ENCODE assay signal across 9 mouse cellular contexts in genomic region chr6:77628573-77629192, GRCm38 (mm10).
DNase-seq lines count a peak whose midpoint lies in the region; ATAC-seq lines count a peak whose summit lies in the region.
"Had no signal": no experiment of that assay in that cellular context is flagged by ENCODE, and none has a peak within 500 bp of the region (broad histone marks: within the 10 kb centered on the region; RNA-seq: fewer than 3 reads in every experiment).

No protein-coding gene starts in this region.

- no peak overlapping the region for H3K27ac ChIP-seq in hindbrain, embryonic 11.5 days (ENCODE audit: low read depth, low read length)
- H3K27ac ChIP-seq in hindbrain, embryonic 10.5 days: no peak overlapping the region
- H3K27ac ChIP-seq in forebrain, embryonic 13.5 days: no peak overlapping the region

- H3K4me3 ChIP-seq in hindbrain, embryonic 11.5 days (ENCODE audit: low read depth, low read length): no peak overlapping the region
- no peak overlapping the region for H3K4me3 ChIP-seq in hindbrain, embryonic 10.5 days
- H3K4me3 ChIP-seq in forebrain, embryonic 13.5 days: no peak overlapping the region
- H3K4me3 ChIP-seq: megakaryocyte, embryonic 14.5 days had no signal

- H3K27me3 ChIP-seq in hindbrain, embryonic 11.5 days (ENCODE audit: control insufficient read depth, insufficient read depth, low read length): no peaks in the 10 kb centered on the region
- H3K27me3 ChIP-seq in hindbrain, embryonic 10.5 days (ENCODE audit: insufficient read depth, poor library complexity, severe bottlenecking): no peaks in the 10 kb centered on the region
- no peaks in the 10 kb centered on the region for H3K27me3 ChIP-seq in forebrain, embryonic 13.5 days
- H3K27me3 ChIP-seq: megakaryocyte, embryonic 14.5 days had no signal

- no peaks in the 10 kb centered on the region for H3K9me3 ChIP-seq in hindbrain, embryonic 11.5 days (ENCODE audit: control insufficient read depth, low read length)
- no peaks in the 10 kb centered on the region for H3K9me3 ChIP-seq in hindbrain, embryonic 10.5 days
- H3K9me3 ChIP-seq in forebrain, embryonic 13.5 days (replicated peaks): no peaks in the 10 kb centered on the region
- H3K9me3 ChIP-seq: megakaryocyte, embryonic 14.5 days had no signal

- H3K4me1 ChIP-seq in hindbrain, embryonic 11.5 days (replicated peaks; ENCODE audit: control insufficient read depth, insufficient read depth, low read length): no peaks in the 10 kb centered on the region
- no peaks in the 10 kb centered on the region for H3K4me1 ChIP-seq in hindbrain, embryonic 10.5 days (replicated peaks)
- no peaks in the 10 kb centered on the region for H3K4me1 ChIP-seq in forebrain, embryonic 13.5 days
- H3K4me1 ChIP-seq: megakaryocyte, embryonic 14.5 days had no signal

- ATAC-seq in hindbrain, embryonic 11.5 days (ENCODE audit: low FRiP score): peak; percentile 53; the same call in 1 of the 2 replicates
- peak; percentile 88 for ATAC-seq in forebrain, embryonic 13.5 days

- H3K36me3 ChIP-seq in hindbrain, embryonic 11.5 days (ENCODE audit: control insufficient read depth, insufficient read depth, low read length): no peaks in the 10 kb centered on the region
- H3K36me3 ChIP-seq in hindbrain, embryonic 10.5 days: no peaks in the 10 kb centered on the region
- H3K36me3 ChIP-seq in forebrain, embryonic 13.5 days (ENCODE audit: poor library complexity, severe bottlenecking): no peaks in the 10 kb centered on the region

- DNase-seq in hindbrain, embryonic 11.5 days (ENCODE audit: low spot score): peak; percentile 52
- no peak for DNase-seq in hindbrain, embryonic 10.5 days (ENCODE audit: low spot score)
- DNase-seq in Muller cell, postnatal 12 days (ENCODE audit: inconsistent ontology term): peak; percentile 26
- DNase-seq in left cerebral cortex, postnatal 14 days (ENCODE audit: low spot score in 2 of 2): peak; percentile 52
- no peak for DNase-seq in spleen, adult 18-20 months
- no peak for DNase-seq in urinary bladder, postnatal 14 days (ENCODE audit: low spot score)
- no peak for DNase-seq in ovary, postnatal 10 days (ENCODE audit: low spot score)

- no peak overlapping the region for H3K4me2 ChIP-seq in hindbrain, embryonic 11.5 days (replicated peaks; ENCODE audit: low read depth, low read length)
- H3K4me2 ChIP-seq in forebrain, embryonic 13.5 days: no peak overlapping the region

- 48% methylated on average over 7 of the region's 7 CpGs for WGBS in hindbrain, embryonic 11.5 days
- 57% methylated on average over 7 of the region's 7 CpGs for WGBS in hindbrain, embryonic 10.5 days
- 47% methylated on average over 7 of the region's 7 CpGs for WGBS in forebrain, embryonic 13.5 days

- H3K9ac ChIP-seq in hindbrain, embryonic 11.5 days (ENCODE audit: low read depth, low read length): no peak overlapping the region
- H3K9ac ChIP-seq in forebrain, embryonic 13.5 days: no peak overlapping the region

- intact Hi-C loops in left cerebral cortex, postnatal 14 days (cut with DNase I): no loop called here

Comparison
In these comparisons a context has a peak if more than half of its experiments do, and no peak if none do; other contexts are left out.
1. DNase-seq: peak in hindbrain, embryonic 11.5 days (single experiment), Muller cell, postnatal 12 days (single experiment) and left cerebral cortex, postnatal 14 days (2 of 2); none in hindbrain, embryonic 10.5 days (single experiment), spleen, adult 18-20 months (0 of 2), urinary bladder, postnatal 14 days (single experiment) and ovary, postnatal 10 days (single experiment).